Mouse (Mus musculus): ENCODE data around the gene Hoxc8. TPM values are rescaled to one million over a fixed set of nuclear protein-coding genes. Genes with fewer than 3 reads are reported as not detected.
A peak's percentile ranks its signal among the peaks of the same experiment; 100 is the strongest.

Hoxc8 gene
- polyA plus RNA-seq, 1 experiment from 2014 or later = not detected

DNA sequence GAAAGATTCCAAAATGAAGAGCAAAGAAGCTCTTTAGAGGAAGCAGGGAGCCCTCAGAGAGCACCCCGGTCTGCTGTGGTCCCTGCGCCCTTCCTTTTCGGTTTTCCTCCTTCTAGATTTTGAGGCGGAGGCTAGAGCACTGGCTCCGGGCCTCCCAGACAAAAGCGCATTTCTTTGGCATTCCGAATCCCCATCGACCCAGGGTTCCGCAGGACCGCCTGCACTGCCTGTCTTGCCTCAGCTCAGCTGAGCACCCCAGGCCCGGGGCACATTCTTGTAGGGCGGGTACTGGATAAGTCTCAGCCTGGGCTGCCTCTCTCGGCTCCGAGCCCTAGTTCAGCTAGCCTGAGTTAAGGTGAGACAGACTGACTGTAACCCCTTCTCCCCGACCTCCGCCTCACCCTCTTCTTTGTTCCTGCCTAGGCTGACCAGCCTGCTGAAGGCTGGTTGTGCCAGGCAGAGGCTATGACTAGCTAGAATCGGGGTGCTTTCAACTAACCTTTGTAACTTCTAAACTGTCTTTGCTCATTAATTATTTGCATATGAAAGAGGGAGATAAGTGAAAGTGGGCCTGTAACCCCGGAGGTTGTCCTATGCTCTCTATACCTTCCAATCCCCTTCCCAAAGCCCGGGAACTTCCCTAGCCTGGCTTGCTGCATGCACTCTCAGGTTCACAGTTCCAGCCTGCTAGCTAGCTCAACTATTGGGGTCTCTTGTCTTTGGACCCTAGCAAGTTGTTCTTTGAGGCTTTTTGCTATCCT, 25.2 kb downstream of the Hoxc8 start:
- Histone ChIP-seq H3K9me3 (ENCODE audit: low read depth, low read length) (no peaks in the 10 kb centered on the region), H3K27me3 (ENCODE audit: insufficient read depth, low read length) (peaks cover 97% of the 10 kb centered on the region), H3K9ac (peak overlapping the region; percentile 36; the same call in 1 of the 2 replicates), H3K4me2 (peak overlapping the region; percentile 62), H3K27ac (ENCODE audit: low read depth) (no peak overlapping the region), H3K4me1 (ENCODE audit: insufficient read depth) (no peaks in the 10 kb centered on the region), H3K36me3 (ENCODE audit: insufficient read depth) (no peaks in the 10 kb centered on the region), H3K4me3 (ENCODE audit: low read depth, low read length) (peak overlapping the region; percentile 32)
- no peak for ATAC-seq (ENCODE audit: insufficient read depth)
- 17% methylated on average over 19 of the region's 19 CpGs for WGBS
- no peak for TF ChIP-seq CTCF (IDR thresholded peaks at IDR 0.05; ENCODE audit: low read depth)
- DNase-seq = no peak

DNA sequence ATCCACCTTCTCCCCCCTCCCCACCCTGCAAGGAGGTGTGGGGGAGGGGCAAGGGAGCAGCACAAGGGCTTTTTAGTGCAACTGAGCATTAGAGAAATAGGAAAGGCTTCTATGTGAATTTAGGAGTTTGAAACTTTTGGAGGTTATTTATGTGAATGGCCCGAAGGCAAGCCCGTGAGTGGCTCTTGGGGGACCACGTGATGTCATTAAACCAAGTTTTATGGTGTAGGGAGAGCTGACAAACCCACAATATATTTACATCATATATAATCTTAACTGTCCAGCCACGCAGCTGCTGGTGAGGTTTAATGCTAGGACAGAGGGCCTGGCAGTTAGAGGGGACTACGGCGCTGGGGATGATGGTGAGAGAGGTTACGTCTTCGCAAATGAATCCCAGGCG, 28.2 kb downstream of the Hoxc8 start, which contains the start of gene Hoxc4:
Gene Hoxc4 (plus strand): TSS at position 299 of the 400 bp plus-strand sequence.
- no peak for TF ChIP-seq CTCF (IDR thresholded peaks at IDR 0.05; ENCODE audit: low read depth)
- DNase-seq = no peak
- ATAC-seq (ENCODE audit: insufficient read depth) = no peak
- Histone ChIP-seq H3K9ac (no peak within 1 kb of the TSS), H3K4me2 (no peak within 1 kb of the TSS), H3K27ac (ENCODE audit: low read depth) (no peak within 1 kb of the TSS), H3K36me3 (ENCODE audit: insufficient read depth) (no peaks in the 10 kb centered on the region), H3K27me3 (ENCODE audit: insufficient read depth, low read length) (peaks cover 96% of the 10 kb centered on the region), H3K4me3 (ENCODE audit: low read depth, low read length) (no peak within 1 kb of the TSS), H3K9me3 (ENCODE audit: low read depth, low read length) (no peaks in the 10 kb centered on the region), H3K4me1 (ENCODE audit: insufficient read depth) (no peaks in the 10 kb centered on the region)
- whole genome bisulfite sequencing = 28% methylated on average over 9 of the region's 9 CpGs

DNA sequence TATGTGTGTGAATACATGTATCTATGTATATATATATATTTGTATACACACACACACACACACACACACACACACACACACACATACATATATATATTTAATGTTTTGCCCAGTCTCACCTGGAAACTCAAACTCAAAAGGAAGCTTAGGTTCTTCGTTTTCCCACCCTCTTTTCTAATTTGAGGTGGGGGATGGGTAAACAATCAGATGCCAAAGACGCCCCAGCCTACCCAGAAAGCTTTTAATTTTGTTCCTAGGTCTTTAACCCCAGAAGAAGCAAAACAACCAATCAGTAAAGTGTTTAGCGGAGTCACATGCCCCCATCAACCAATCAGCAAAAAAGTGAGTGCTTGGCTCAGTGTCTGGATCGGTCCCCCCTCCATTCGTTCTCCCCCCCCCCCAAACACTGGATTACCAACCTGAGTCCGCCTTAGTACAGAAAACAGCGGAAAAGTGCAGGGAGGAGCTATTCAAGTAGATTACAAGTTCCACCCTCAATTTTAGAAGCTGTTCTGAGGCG, 30.6 kb downstream of the Hoxc8 start:
- no peaks in the 10 kb centered on the region for H3K4me1 ChIP-seq (ENCODE audit: insufficient read depth)
- H3K4me3 ChIP-seq (ENCODE audit: low read depth, low read length) = no peak overlapping the region
- peak overlapping the region; percentile 25 for H3K4me2 ChIP-seq
- DNase-seq = no peak
- no peak overlapping the region for H3K9ac ChIP-seq
- no peak for TF ChIP-seq CTCF (IDR thresholded peaks at IDR 0.05; ENCODE audit: low read depth)
- WGBS = 4% methylated on average over 8 of the region's 8 CpGs
- peaks cover 96% of the 10 kb centered on the region for H3K27me3 ChIP-seq (ENCODE audit: insufficient read depth, low read length)
- H3K27ac ChIP-seq (ENCODE audit: low read depth) = no peak overlapping the region
- ATAC-seq (ENCODE audit: insufficient read depth) = no peak
- no peaks in the 10 kb centered on the region for H3K9me3 ChIP-seq (ENCODE audit: low read depth, low read length)
- H3K36me3 ChIP-seq (ENCODE audit: insufficient read depth) = no peaks in the 10 kb centered on the region

DNA sequence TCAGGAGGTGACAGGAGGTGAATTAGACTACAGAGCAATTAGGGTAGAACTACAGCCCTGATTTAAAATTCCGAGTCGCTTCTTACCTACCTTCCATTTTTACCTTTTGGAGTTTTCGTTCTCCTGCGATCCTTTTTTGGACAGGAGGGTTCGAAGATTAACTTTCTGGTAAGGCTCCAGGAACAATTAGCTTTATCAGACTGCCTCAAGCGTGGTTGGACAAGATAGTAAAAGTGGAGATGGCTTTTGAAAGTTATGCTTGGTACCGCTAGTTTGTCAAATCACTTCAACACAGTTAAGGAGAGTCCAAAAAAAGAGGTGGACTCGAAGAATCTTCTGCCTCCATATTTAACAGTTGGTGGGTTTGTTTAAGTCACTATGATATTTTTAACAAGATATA, 31.1 kb downstream of the Hoxc8 start:
- no peak overlapping the region for H3K4me3 ChIP-seq (ENCODE audit: low read depth, low read length)
- WGBS = 11% methylated on average over 8 of the region's 8 CpGs

DNA sequence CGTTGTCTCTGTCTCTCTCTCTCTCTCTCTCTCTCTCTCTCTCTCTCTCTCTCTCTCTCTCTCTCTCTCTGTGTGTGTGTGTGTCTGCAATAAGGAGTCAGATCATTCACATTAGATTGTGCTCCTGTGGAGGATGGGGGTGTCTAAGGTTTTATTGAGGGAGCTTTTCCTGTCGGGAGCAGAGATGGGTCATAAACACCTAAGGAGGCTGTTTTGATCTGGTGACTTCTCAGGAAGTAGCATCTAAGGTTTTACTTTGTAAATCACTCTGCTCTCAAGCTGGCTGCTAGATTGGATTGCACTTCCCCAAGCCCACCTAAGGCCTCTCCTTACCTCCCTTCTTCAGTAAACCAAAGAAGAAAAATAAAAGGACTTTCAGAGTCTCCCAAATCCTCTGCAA, 33.7 kb downstream of the Hoxc8 start:
- Histone ChIP-seq H3K9me3 (ENCODE audit: low read depth, low read length) (no peaks in the 10 kb centered on the region), H3K27ac (ENCODE audit: low read depth) (no peak overlapping the region), H3K4me3 (ENCODE audit: low read depth, low read length) (no peak overlapping the region), H3K4me1 (ENCODE audit: insufficient read depth) (no peaks in the 10 kb centered on the region), H3K36me3 (ENCODE audit: insufficient read depth) (no peaks in the 10 kb centered on the region), H3K27me3 (ENCODE audit: insufficient read depth, low read length) (peaks cover 98% of the 10 kb centered on the region), H3K4me2 (no peak overlapping the region), H3K9ac (no peak overlapping the region)
- no peak for DNase-seq
- ATAC-seq (ENCODE audit: insufficient read depth) = no peak
- TF ChIP-seq CTCF (IDR thresholded peaks at IDR 0.05; ENCODE audit: low read depth) = no peak
- 7% methylated on average over 2 of the region's 2 CpGs for WGBS

More for the DNA sequence above, 31.1 kb downstream of the Hoxc8 start:
- Histone ChIP-seq H3K4me2 (peak overlapping the region; percentile 25), H3K36me3 (ENCODE audit: insufficient read depth) (no peaks in the 10 kb centered on the region), H3K27ac (ENCODE audit: low read depth) (no peak overlapping the region), H3K9me3 (ENCODE audit: low read depth, low read length) (no peaks in the 10 kb centered on the region), H3K27me3 (ENCODE audit: insufficient read depth, low read length) (peaks cover 96% of the 10 kb centered on the region), H3K4me1 (ENCODE audit: insufficient read depth) (no peaks in the 10 kb centered on the region), H3K9ac (no peak overlapping the region)
- no peak for ATAC-seq (ENCODE audit: insufficient read depth)
- DNase-seq = no peak
- no peak for TF ChIP-seq CTCF (IDR thresholded peaks at IDR 0.05; ENCODE audit: low read depth)

DNA sequence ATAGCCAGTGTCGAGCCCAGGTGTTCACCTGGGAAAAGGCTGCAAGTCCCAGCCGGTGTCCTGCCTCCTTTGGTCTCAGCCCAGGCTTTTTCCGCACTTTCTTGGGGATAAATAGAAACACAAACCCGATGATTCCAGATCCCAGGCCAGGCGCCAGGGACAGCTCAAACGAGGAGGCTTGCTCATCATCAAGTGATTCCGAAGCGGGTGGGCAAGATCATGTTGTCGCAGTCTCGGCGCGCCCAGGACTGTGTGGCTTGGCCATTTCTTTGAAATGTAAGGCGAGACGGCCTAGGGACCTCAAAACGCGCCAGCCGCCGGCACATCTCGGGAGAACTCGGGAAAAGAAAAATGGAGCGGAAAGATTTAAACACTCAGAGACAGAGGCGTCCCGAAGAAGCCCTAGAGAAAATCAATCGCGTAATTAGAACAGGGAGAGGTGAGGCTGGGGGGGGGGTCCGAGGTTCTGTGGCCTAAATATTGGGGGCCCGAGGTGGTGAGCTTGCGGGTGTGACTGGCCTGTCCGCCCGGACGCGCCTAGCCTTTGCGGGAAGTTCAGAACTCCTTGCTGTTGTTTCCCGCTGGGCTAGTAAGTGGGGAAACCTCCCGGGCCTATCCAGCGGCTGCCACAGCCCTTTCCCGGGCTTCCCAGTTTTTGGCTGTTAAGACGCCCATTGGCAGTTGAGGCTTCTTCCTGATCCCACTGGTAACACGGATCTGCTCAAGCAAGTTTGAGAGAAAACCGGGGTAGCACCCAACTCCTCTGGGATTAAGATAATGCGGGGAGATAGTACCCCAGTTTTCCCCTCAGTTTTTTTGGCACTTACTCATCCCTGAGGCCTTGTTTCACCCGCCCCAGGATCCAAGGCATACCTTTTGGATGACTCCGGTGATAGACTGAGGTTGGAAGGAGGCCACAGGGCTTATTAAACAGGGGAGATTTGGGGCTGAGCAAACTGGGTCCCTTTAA, 37.1 kb downstream of the Hoxc8 start:
- no peaks in the 10 kb centered on the region for H3K36me3 ChIP-seq (ENCODE audit: insufficient read depth)
- no peak overlapping the region for H3K27ac ChIP-seq (ENCODE audit: low read depth)
- peak overlapping the region; percentile 35 for H3K4me2 ChIP-seq
- H3K27me3 ChIP-seq (ENCODE audit: insufficient read depth, low read length) = peaks cover 96% of the 10 kb centered on the region
- H3K9me3 ChIP-seq (ENCODE audit: low read depth, low read length) = no peaks in the 10 kb centered on the region
- ATAC-seq (ENCODE audit: insufficient read depth) (no peak), DNase-seq (no peak)
- no peak overlapping the region for H3K9ac ChIP-seq
- TF ChIP-seq CTCF (IDR thresholded peaks at IDR 0.05; ENCODE audit: low read depth) = no peak
- 8% methylated on average over 43 of the region's 43 CpGs for WGBS
- H3K4me1 ChIP-seq (ENCODE audit: insufficient read depth) = no peaks in the 10 kb centered on the region
- H3K4me3 ChIP-seq (ENCODE audit: low read depth, low read length) = peak overlapping the region; percentile 14
